Mouse (Mus musculus): ENCODE results near the gene Fam129a.

DNA sequence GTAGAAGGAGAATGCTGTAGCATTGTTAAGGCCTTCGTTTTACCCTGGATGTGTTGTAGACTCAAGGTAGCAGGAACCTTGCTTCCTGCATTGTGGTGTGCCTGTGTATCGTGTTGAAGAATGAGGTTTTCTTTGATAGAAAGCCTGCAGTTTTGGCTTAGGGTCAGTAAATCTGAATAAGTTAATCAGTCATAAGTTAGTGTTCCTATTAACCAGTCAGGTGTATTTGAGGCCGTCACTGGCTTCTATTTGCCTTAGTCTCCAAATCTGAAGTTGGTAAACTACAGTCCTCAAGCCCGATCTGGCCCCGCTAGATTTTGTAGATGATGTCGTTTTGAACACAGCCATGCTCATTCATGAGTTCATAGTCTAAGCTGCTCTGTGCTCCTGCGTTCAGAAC lies 125.8 kb downstream of the Fam129a start:
- TF ChIP-seq CTCF (IDR thresholded peaks at IDR 0.05; ENCODE audit: insufficient read depth, low read depth, low read length): no peak
- TF ChIP-seq POLR2A (IDR thresholded peaks at IDR 0.05; ENCODE audit: insufficient read depth, low read depth, low read length): no peak

Measured in olfactory bulb, adult 2 months (tissue).